Mouse (Mus musculus) heart, postnatal 10 days (tissue): Measurements from ENCODE around the gene 4632433K11Rik. TPM values are rescaled to one million over a fixed set of nuclear protein-coding genes. Genes with fewer than 3 reads are reported as not detected.
"Not testable (repeated sequence)": the region's sequence is repeated elsewhere in the genome, so short reads cannot be mapped to it uniquely, and the experiment has no call there.

Experiments
- DNase-seq, 2 experiments: peaks; one replicate each; pipeline ENCODE4 v3.0.0; 2021
- intact Hi-C: fragments of 180-260 bp; cut with DNase I; formaldehyde crosslinking; loops from one replicate; pipeline ENCODE4 v1.15.1; 2025
- total RNA-seq, 2 experiments: library from RNA; stranded (reverse); gene quantifications; 2 replicates each; pipeline ENCODE4 v1.2.3; 2021

4632433K11Rik gene
- total RNA-seq, 2 experiments from 2014 or later, result not detected

- intact Hi-C loops, result loop anchor here (10.0 kb wide), 1 partner anchor 368 kb away; the partner anchor contains the start of gene Hspbp1
- no peak for DNase-seq
Observed at GRCm38 (mm10) chr7:5052438-5052837, 18.5 kb downstream of the 4632433K11Rik start.

- no peak for DNase-seq
- intact Hi-C loops, result loop anchor here (10.0 kb wide), 1 partner anchor 368 kb away; the partner anchor contains the start of gene Hspbp1
Observed at GRCm38 (mm10) chr7:5052931-5053343, 19.0 kb downstream of the 4632433K11Rik start.

GRCm38 (mm10) chr7:5053456-5054179 is 19.7 kb downstream of the 4632433K11Rik start:
- intact Hi-C loops, result loop anchor here (10.0 kb wide), 1 partner anchor 369 kb away; the partner anchor contains the start of gene Hspbp1
- no peak for DNase-seq

- intact Hi-C loops, result loop anchor here (10.0 kb wide), 1 partner anchor 372 kb away; the partner anchor contains the start of gene Hspbp1
- no peak for DNase-seq
Observed at GRCm38 (mm10) chr7:5056651-5057263, 22.8 kb downstream of the 4632433K11Rik start.

- intact Hi-C loops, result loop anchor here (10.0 kb wide), 1 partner anchor 373 kb away; the partner anchor contains the start of gene Hspbp1
- DNase-seq, result no peak
Observed at GRCm38 (mm10) chr7:5057381-5057780, 23.5 kb downstream of the 4632433K11Rik start.

GRCm38 (mm10) chr7:5057804-5058203 is 23.9 kb downstream of the 4632433K11Rik start:
- intact Hi-C loops, result loop anchor here (10.0 kb wide), 1 partner anchor 373 kb away; the partner anchor contains the start of gene Hspbp1
- no peak for DNase-seq

- intact Hi-C loops, result loop anchor here (10.0 kb wide), 1 partner anchor 374 kb away; the partner anchor contains the start of gene Hspbp1
- DNase-seq, result no peak
Observed at GRCm38 (mm10) chr7:5058631-5059030, 24.7 kb downstream of the 4632433K11Rik start.

GRCm38 (mm10) chr7:5059421-5059820 is 25.5 kb downstream of the 4632433K11Rik start:
- intact Hi-C loops, result loop anchor here (10.0 kb wide), 1 partner anchor 375 kb away; the partner anchor contains the start of gene Hspbp1
- DNase-seq, result no peak

- peak; percentile 85 to 86 for DNase-seq
- intact Hi-C loops, result loop anchor here (2.0 to 5.0 kb wide), 3 partner anchors 45 to 248 kb away; partner anchors contain the start of genes Fiz1, Gm44973, Ube2s and Zfp524
Observed at GRCm38 (mm10) chr7:5060239-5060731, 26.4 kb downstream of the 4632433K11Rik start.

GRCm38 (mm10) chr7:5060944-5061773 is 27.2 kb downstream of the 4632433K11Rik start:
- peak; percentile 99 for DNase-seq
- intact Hi-C loops, result loop anchor here (2.0 to 5.0 kb wide), 3 partner anchors 46 to 249 kb away; partner anchors contain the start of genes Fiz1, Gm44973, Ube2s and Zfp524

GRCm38 (mm10) chr7:5061774-5062359 is 27.9 kb downstream of the 4632433K11Rik start, which contains the start of gene U2af2:
Gene U2af2 (plus strand): TSS chr7:5062143.
- intact Hi-C loops, result loop anchor here (2.0 to 5.0 kb wide), 3 partner anchors 47 to 250 kb away; partner anchors contain the start of genes Fiz1, Gm44973, Ube2s and Zfp524
- peak; percentile 96 for DNase-seq

GRCm38 (mm10) chr7:5062360-5063001 is 28.6 kb downstream of the 4632433K11Rik start:
- peak; percentile 74 to 83 for DNase-seq
- intact Hi-C loops, result loop anchor here (1.0 to 5.0 kb wide), 2 partner anchors 18 to 250 kb away; partner anchors contain the start of genes Epn1 and Ube2s

- intact Hi-C loops, result loop anchor here (5.0 kb wide), 1 partner anchor 253 kb away; the partner anchor contains the start of gene Ube2s
- no peak for DNase-seq
Observed at GRCm38 (mm10) chr7:5064886-5065285, 31.0 kb downstream of the 4632433K11Rik start.

GRCm38 (mm10) chr7:5073586-5073985 is 39.7 kb downstream of the 4632433K11Rik start:
- DNase-seq, result no peak
- intact Hi-C loops, result no loop called here

- DNase-seq, result no peak
- intact Hi-C loops, result loop anchor here (1.0 kb wide), 1 partner anchor 9 kb away; no protein-coding TSS in a partner anchor
Observed at GRCm38 (mm10) chr7:5074984-5075383, 41.1 kb downstream of the 4632433K11Rik start.

GRCm38 (mm10) chr7:5076931-5077330 is 43.0 kb downstream of the 4632433K11Rik start:
- intact Hi-C loops, result no loop called here
- DNase-seq, result no peak

GRCm38 (mm10) chr7:5079365-5080009 is 45.6 kb downstream of the 4632433K11Rik start:
- intact Hi-C loops, result loop anchor here (1.0 to 5.0 kb wide), 3 partner anchors 16 to 1093 kb away; partner anchors contain the start of genes Rasl2-9 and Zfp444
- not testable (repeated sequence) for DNase-seq
